Mouse (Mus musculus) MEL (cell line): ENCODE measurements at regions not wholly inside any gene's neighbourhood (a gene's known extent, or its start where the extent isn't known, plus 50 kb on each side); places are given as distances from the start of the nearest gene placed in this dataset.

Experiments
- DNase-seq: peaks from one replicate; pipeline ENCODE4 v3.0.0; 2011; ENCODE audit warnings: low read depth, low spot score
- H3K27ac ChIP-seq: 2 replicates; pipeline ENCODE4 v1.5.1; 2012; ENCODE audit warnings: low read depth, mild to moderate bottlenecking, control low read depth, low read length, moderate library complexity; ENCODE audit not compliant: control insufficient read depth
- H3K27me3 ChIP-seq, 2 experiments: fragments of 150-350 bp in 1 of 2; sonication (generic) in 1 of 2; 2 replicates each; pipeline ENCODE4 v1.6.1; 2012; ENCODE audit warnings: low read length in 2 of 2, mild to moderate bottlenecking in 2 of 2, improper control_type of control experiment in 1 of 2, moderate library complexity in 1 of 2; ENCODE audit not compliant: insufficient read depth in 2 of 2, control insufficient read depth in 1 of 2
- H3K36me3 ChIP-seq, 2 experiments: 2 replicates each; pipeline ENCODE4 v1.6.1; 2012 to 2014; ENCODE audit warnings: low read length in 2 of 2, improper control_type of control experiment in 1 of 2, inconsistent platforms in 1 of 2, mild to moderate bottlenecking in 1 of 2; ENCODE audit not compliant: insufficient read depth in 2 of 2, control insufficient read depth in 1 of 2
- H3K4me1 ChIP-seq, 2 experiments: fragments of 150-350 bp in 1 of 2; sonication (generic) in 1 of 2; 2 replicates each; pipeline ENCODE4 v1.6.1; 2012; ENCODE audit warnings: low read length in 2 of 2, improper control_type of control experiment in 1 of 2, mild to moderate bottlenecking in 1 of 2; ENCODE audit not compliant: insufficient read depth in 2 of 2, control insufficient read depth in 1 of 2
- H3K4me3 ChIP-seq, 2 experiments: fragments of 150-350 bp in 1 of 2; sonication (generic) in 1 of 2; 2 replicates each; pipeline ENCODE4 v1.5.1; 2012; ENCODE audit warnings: low read depth in 2 of 2, low read length in 2 of 2, mild to moderate bottlenecking in 2 of 2, moderate library complexity in 2 of 2, control low read depth in 1 of 2, improper control_type of control experiment in 1 of 2; ENCODE audit not compliant: control insufficient read depth in 1 of 2, insufficient read depth in 1 of 2
- H3K79me2 ChIP-seq: 2 replicates; pipeline ENCODE4 v1.6.1; 2012; ENCODE audit warnings: mild to moderate bottlenecking, low read length, moderate library complexity; ENCODE audit not compliant: control insufficient read depth, poor library complexity, insufficient read depth
- H3K9ac ChIP-seq: 2 replicates; pipeline ENCODE4 v1.6.1; 2012; ENCODE audit warnings: low read depth, mild to moderate bottlenecking, control low read depth, low read length, moderate library complexity; ENCODE audit not compliant: control insufficient read depth, poor library complexity, severe bottlenecking
- H3K9me3 ChIP-seq: fragments of 150-350 bp; sonication (generic); replicated peaks from 2 replicates; pipeline ENCODE4 v1.6.1; 2012; ENCODE audit warnings: mild to moderate bottlenecking, low read length, improper control_type of control experiment, moderate library complexity; ENCODE audit not compliant: insufficient read depth
- BHLHE40 ChIP-seq: IDR thresholded peaks from 2 replicates; pipeline ENCODE4 v1.6.1; 2012; ENCODE audit warnings: low read depth, mild to moderate bottlenecking, inconsistent platforms, low read length, improper control_type of control experiment, borderline replicate concordance
- CHD1 ChIP-seq: IDR thresholded peaks from 2 replicates; pipeline ENCODE4 v1.6.1; 2012; ENCODE audit warnings: low read depth, mild to moderate bottlenecking, inconsistent platforms, low read length, improper control_type of control experiment
- CHD2 ChIP-seq: IDR thresholded peaks from 2 replicates; pipeline ENCODE4 v1.6.1; 2011; ENCODE audit warnings: low read length, improper control_type of control experiment
- CTCF ChIP-seq, 3 experiments: IDR thresholded peaks in 2 of 3; conservative IDR thresholded peaks in 1 of 3; 2 replicates each; pipeline ENCODE4 v1.5.1; 2011 to 2012; ENCODE audit warnings: low read length in 3 of 3, low read depth in 2 of 3, mild to moderate bottlenecking in 2 of 3, improper control_type of control experiment in 1 of 3, inconsistent platforms in 1 of 3, mixed read lengths in 1 of 3, moderate library complexity in 1 of 3; ENCODE audit not compliant: control insufficient read depth in 1 of 3, insufficient read depth in 1 of 3, poor library complexity in 1 of 3, severe bottlenecking in 1 of 3
- E2F4 ChIP-seq: IDR thresholded peaks from 2 replicates; pipeline ENCODE4 v1.6.1; 2011; ENCODE audit warnings: low read depth, low read length, improper control_type of control experiment, borderline replicate concordance
- ELF1 ChIP-seq: IDR thresholded peaks from 2 replicates; pipeline ENCODE4 v1.6.1; 2014; ENCODE audit warnings: low read depth, mild to moderate bottlenecking, inconsistent platforms, low read length, improper control_type of control experiment, moderate library complexity
- EP300 ChIP-seq, 2 experiments: IDR thresholded peaks; 2 replicates each; pipeline ENCODE4 v1.6.1; 2011; ENCODE audit warnings: improper control_type of control experiment in 2 of 2, low read length in 2 of 2, low read depth in 1 of 2, mild to moderate bottlenecking in 1 of 2
- ETS1 ChIP-seq: IDR thresholded peaks from 2 replicates; pipeline ENCODE4 v1.6.1; 2012; ENCODE audit warnings: low read depth, mild to moderate bottlenecking, inconsistent platforms, low read length, improper control_type of control experiment, moderate library complexity
- GABPA ChIP-seq: IDR thresholded peaks from 2 replicates; pipeline ENCODE4 v1.6.1; 2012; ENCODE audit warnings: low read depth, mild to moderate bottlenecking, inconsistent platforms, low read length, improper control_type of control experiment, moderate library complexity
- HCFC1 ChIP-seq: IDR thresholded peaks from 2 replicates; pipeline ENCODE4 v1.6.1; 2012; ENCODE audit warnings: low read depth, mild to moderate bottlenecking, inconsistent platforms, low read length, improper control_type of control experiment, moderate library complexity
- KAT2A ChIP-seq: conservative IDR thresholded peaks from 2 replicates; pipeline ENCODE4 v1.6.1; 2012; ENCODE audit warnings: low read depth, low read length, improper control_type of control experiment, inconsistent platforms
- MAFK ChIP-seq: IDR thresholded peaks from 2 replicates; pipeline ENCODE4 v1.6.1; 2011; ENCODE audit warnings: low read depth, mild to moderate bottlenecking, low read length, improper control_type of control experiment, borderline replicate concordance
- MAZ ChIP-seq: IDR thresholded peaks from 2 replicates; pipeline ENCODE4 v1.6.1; 2012; ENCODE audit warnings: low read depth, mild to moderate bottlenecking, inconsistent platforms, low read length, improper control_type of control experiment
- MXI1 ChIP-seq: IDR thresholded peaks from 2 replicates; pipeline ENCODE4 v1.6.1; 2011; ENCODE audit warnings: mild to moderate bottlenecking, low read depth, low read length, improper control_type of control experiment
- MYC ChIP-seq: IDR thresholded peaks from 2 replicates; pipeline ENCODE4 v1.6.1; 2011; ENCODE audit warnings: low read depth, mild to moderate bottlenecking, low read length, improper control_type of control experiment, moderate library complexity
- NELFE ChIP-seq: IDR thresholded peaks from 2 replicates; pipeline ENCODE4 v1.6.1; 2011; ENCODE audit warnings: low read depth, low read length, improper control_type of control experiment
- POLR2AphosphoS5 ChIP-seq: IDR thresholded peaks from 2 replicates; pipeline ENCODE4 v1.6.1; 2012; ENCODE audit warnings: low read depth, borderline replicate concordance, mild to moderate bottlenecking, inconsistent platforms, low read length, moderate library complexity, mixed read lengths
- RAD21 ChIP-seq: IDR thresholded peaks from 2 replicates; pipeline ENCODE4 v1.6.1; 2011; ENCODE audit warnings: mild to moderate bottlenecking, low read depth, low read length, improper control_type of control experiment
- SMC3 ChIP-seq: IDR thresholded peaks from 2 replicates; pipeline ENCODE4 v1.6.1; 2011; ENCODE audit warnings: low read depth, low read length, improper control_type of control experiment
- TBP ChIP-seq: IDR thresholded peaks from 2 replicates; pipeline ENCODE4 v1.8.0; 2011; ENCODE audit warnings: low read depth, low read length, improper control_type of control experiment
- TCF12 ChIP-seq: IDR thresholded peaks from 2 replicates; pipeline ENCODE4 v1.6.1; 2014; ENCODE audit warnings: low read depth, mild to moderate bottlenecking, inconsistent platforms, low read length, improper control_type of control experiment, moderate library complexity
- USF1 ChIP-seq: IDR thresholded peaks from 2 replicates; pipeline ENCODE4 v1.6.1; 2014; ENCODE audit warnings: low read depth, mild to moderate bottlenecking, inconsistent platforms, low read length, improper control_type of control experiment, moderate library complexity
- USF2 ChIP-seq, 2 experiments: IDR thresholded peaks; 2 replicates each; pipeline ENCODE4 v1.6.1; 2011 to 2012; ENCODE audit warnings: improper control_type of control experiment in 2 of 2, low read length in 2 of 2, borderline replicate concordance in 1 of 2, inconsistent platforms in 1 of 2, low read depth in 1 of 2, mild to moderate bottlenecking in 1 of 2; ENCODE audit not compliant: insufficient read depth in 1 of 2
- ZC3H11A ChIP-seq: IDR thresholded peaks from 2 replicates; pipeline ENCODE4 v1.6.1; 2012; ENCODE audit warnings: low read depth, mild to moderate bottlenecking, inconsistent platforms, low read length, improper control_type of control experiment
- ZKSCAN1 ChIP-seq: IDR thresholded peaks from 2 replicates; pipeline ENCODE4 v1.6.1; 2012; ENCODE audit warnings: low read depth, mild to moderate bottlenecking, inconsistent platforms, low read length, improper control_type of control experiment, moderate library complexity
- ZMIZ1 ChIP-seq: IDR thresholded peaks from 2 replicates; pipeline ENCODE4 v1.6.1; 2012; ENCODE audit warnings: low read depth, mild to moderate bottlenecking, inconsistent platforms, low read length, improper control_type of control experiment, moderate library complexity

GRCm38 (mm10) chr17:84031833-84032232, 155.9 kb downstream of the Zfp36l2 start:
- TF ChIP-seq HCFC1 = no peak
- no peak for TF ChIP-seq EP300 (IDR thresholded peaks at IDR 0.05; ENCODE audit: low read depth in 1 of 2, low read length in 2 of 2)
- no peak for TF ChIP-seq TCF12
- TF ChIP-seq ZMIZ1 = no peak
- no peak for TF ChIP-seq MAZ
- TF ChIP-seq E2F4 = no peak
- no peak for TF ChIP-seq USF2 (IDR thresholded peaks at IDR 0.05; ENCODE audit: borderline replicate concordance in 1 of 2, insufficient read depth in 1 of 2, low read depth in 1 of 2, low read length in 2 of 2)
- TF ChIP-seq RAD21 = no peak
- no peak for TF ChIP-seq BHLHE40
- TF ChIP-seq SMC3 = no peak
- TF ChIP-seq CHD2 = no peak
- Histone ChIP-seq H3K27me3 (no peaks in the 10 kb centered on the region), H3K4me1 (no peaks in the 10 kb centered on the region), H3K9me3 (no peaks in the 10 kb centered on the region), H3K79me2 (no peaks in the 10 kb centered on the region), H3K4me3 (no peak overlapping the region), H3K36me3 (no peaks in the 10 kb centered on the region), H3K27ac (no peak overlapping the region), H3K9ac (no peak overlapping the region)
- no peak for DNase-seq

DNA sequence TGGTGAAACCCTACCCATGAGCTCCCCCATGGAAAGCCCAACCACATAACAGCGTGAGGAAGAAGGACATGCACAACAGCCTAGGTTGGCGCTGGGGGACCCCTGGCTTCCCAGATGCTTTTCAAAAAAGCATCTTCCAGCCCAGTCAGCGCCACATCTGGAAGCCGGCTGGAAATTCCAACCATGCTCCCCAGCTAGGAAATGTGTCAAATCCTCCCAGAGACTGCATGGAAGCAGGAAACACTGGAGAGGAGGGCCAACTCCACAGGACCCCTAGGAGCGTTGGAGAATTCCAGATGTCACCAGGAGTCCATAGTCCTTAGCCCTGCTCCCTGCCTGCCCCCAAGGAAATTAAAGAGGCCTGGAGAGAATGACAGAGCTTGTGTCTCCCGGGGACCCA, 156.4 kb downstream of the Zfp36l2 start:
- Histone ChIP-seq H3K79me2 (no peaks in the 10 kb centered on the region), H3K9ac (no peak overlapping the region), H3K27ac (no peak overlapping the region), H3K9me3 (no peaks in the 10 kb centered on the region), H3K4me1 (no peaks in the 10 kb centered on the region), H3K27me3 (no peaks in the 10 kb centered on the region), H3K36me3 (no peaks in the 10 kb centered on the region), H3K4me3 (no peak overlapping the region)
- no peak for TF ChIP-seq KAT2A
- no peak for TF ChIP-seq CTCF (IDR thresholded peaks at IDR 0.05 in 2 of 3, conservative IDR thresholded peaks at IDR 0.05 in 1 of 3; ENCODE audit: control insufficient read depth in 1 of 3, insufficient read depth in 1 of 3, low read depth in 2 of 3, low read length in 3 of 3, poor library complexity in 1 of 3, severe bottlenecking in 1 of 3)
- TF ChIP-seq ZKSCAN1 = no peak
- no peak for TF ChIP-seq MYC
- TF ChIP-seq ETS1 = no peak
- TF ChIP-seq MXI1 = no peak
- TF ChIP-seq USF2 (IDR thresholded peaks at IDR 0.05; ENCODE audit: borderline replicate concordance in 1 of 2, insufficient read depth in 1 of 2, low read depth in 1 of 2, low read length in 2 of 2) = no peak
- no peak for TF ChIP-seq ELF1
- no peak for TF ChIP-seq POLR2AphosphoS5
- TF ChIP-seq MAFK = no peak
- TF ChIP-seq BHLHE40 = no peak
- no peak for TF ChIP-seq NELFE
- no peak for TF ChIP-seq GABPA
- TF ChIP-seq CHD1 = no peak
- no peak for TF ChIP-seq ZC3H11A
- TF ChIP-seq TBP = no peak
- TF ChIP-seq USF1 = no peak
- DNase-seq = no peak
